In the genomic region with DNA sequence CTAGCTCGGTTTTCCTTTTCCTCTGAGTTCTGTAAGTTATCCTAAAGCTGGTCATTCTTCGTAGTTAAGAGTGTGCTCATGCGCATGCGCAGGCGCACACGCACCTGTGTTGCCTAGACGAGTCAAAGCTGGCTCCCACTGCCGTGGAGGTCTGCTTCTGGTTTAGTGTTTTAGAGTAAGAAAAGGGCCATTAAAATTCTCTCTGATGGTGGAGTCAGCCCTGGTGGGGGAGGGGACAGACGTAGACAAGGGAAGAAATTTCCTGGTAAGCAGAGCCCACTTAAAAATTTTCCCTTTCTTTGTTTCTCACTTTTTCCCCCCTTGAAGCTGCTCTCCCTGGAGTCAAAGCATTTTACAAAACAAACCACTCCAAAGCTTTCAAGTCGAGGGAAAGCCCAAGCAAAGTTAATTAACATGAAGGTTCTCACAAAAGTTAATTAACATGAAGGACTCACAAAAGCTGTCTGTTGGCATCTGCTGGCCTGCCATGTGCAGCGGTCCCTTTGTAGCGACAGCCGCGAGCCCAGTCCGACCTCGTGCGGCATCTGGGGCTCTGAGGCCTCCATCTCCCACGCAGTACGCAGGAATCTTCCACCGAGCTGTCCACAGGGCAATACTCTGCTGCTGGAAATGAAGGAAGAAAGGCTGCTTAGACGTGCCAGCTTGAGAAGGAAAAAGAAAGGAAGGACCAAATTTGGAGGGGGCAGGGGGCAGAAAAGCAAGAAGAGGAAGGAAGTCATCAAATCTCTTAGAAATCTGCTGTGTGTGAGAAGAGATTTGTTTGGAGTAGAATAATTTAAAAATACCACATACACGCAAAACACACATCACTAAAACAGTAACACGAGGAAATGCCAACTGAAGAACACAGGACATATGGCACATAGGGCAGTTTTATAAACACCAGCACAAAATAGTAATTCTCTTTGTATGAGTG, we compare ENCODE assay signal across 9 mouse cellular contexts. TPM values are rescaled to one million over a fixed set of nuclear protein-coding genes. Genes with fewer than 3 reads are reported as not detected.
DNase-seq lines count a peak whose midpoint lies in the region; ATAC-seq and TF ChIP-seq lines count a peak whose summit lies in the region.
"Had no signal": no experiment of that assay in that cellular context is flagged by ENCODE, and none has a peak within 500 bp of the region (broad histone marks: within the 10 kb centered on the region; RNA-seq: fewer than 3 reads in every experiment).

TSS of gene Fancc (minus strand) at position 633 of the 937 bp plus-strand sequence.

- no peak for TF ChIP-seq EP300 in heart, postnatal 0 days (IDR thresholded peaks at IDR 0.05; ENCODE audit: low read depth)
- TF ChIP-seq EP300 in ES-Bruce4 (IDR thresholded peaks at IDR 0.05; ENCODE audit: insufficient read depth, low read depth, low read length): no peak

- H3K4me3 ChIP-seq in heart, postnatal 0 days (ENCODE audit: low read depth, low read length): no peak within 1 kb of the TSS
- no peak within 1 kb of the TSS for H3K4me3 ChIP-seq in ES-Bruce4 (ENCODE audit: low read depth, low read length)
- H3K4me3 ChIP-seq in embryonic facial prominence, embryonic 14.5 days (ENCODE audit: low read depth, low read length): peak within 1 kb of the TSS; percentile 8; the same call in 1 of the 2 replicates
- H3K4me3 ChIP-seq in midbrain, embryonic 13.5 days (replicated peaks): no peak within 1 kb of the TSS
- H3K4me3 ChIP-seq: myocyte had no signal

- TF ChIP-seq CTCF in heart, postnatal 0 days (IDR thresholded peaks at IDR 0.05; ENCODE audit: low read depth): no peak
- TF ChIP-seq CTCF in ES-Bruce4 (IDR thresholded peaks at IDR 0.05; ENCODE audit: low read depth, low read length): no peak

- no peak for DNase-seq in heart, postnatal 0 days (ENCODE audit: low spot score)
- no peak for DNase-seq in heart, postnatal 10 days
- peak; percentile 60 for DNase-seq in embryonic facial prominence, embryonic 14.5 days (ENCODE audit: low spot score)
- peak; percentile 20 for DNase-seq in kidney, adult 11 months
- DNase-seq in urinary bladder, postnatal 14 days (ENCODE audit: low spot score): no peak
- no peak for DNase-seq in frontal cortex, postnatal 10 days (ENCODE audit: low spot score in 2 of 2)

- WGBS in heart, postnatal 0 days: 36% methylated on average over 23 of the region's 23 CpGs
- WGBS in embryonic facial prominence, embryonic 14.5 days: 18% methylated on average over 23 of the region's 23 CpGs
- WGBS in midbrain, embryonic 13.5 days: 17% methylated on average over 23 of the region's 23 CpGs

- H3K36me3 ChIP-seq in heart, postnatal 0 days (replicated peaks; ENCODE audit: control insufficient read depth, insufficient read depth, low read length): no peaks in the 10 kb centered on the region
- no peaks in the 10 kb centered on the region for H3K36me3 ChIP-seq in ES-Bruce4 (ENCODE audit: control insufficient read depth, insufficient read depth, low read length, poor library complexity, severe bottlenecking)
- H3K36me3 ChIP-seq in embryonic facial prominence, embryonic 14.5 days (ENCODE audit: control insufficient read depth, insufficient read depth, low read length): no peaks in the 10 kb centered on the region
- no peaks in the 10 kb centered on the region for H3K36me3 ChIP-seq in midbrain, embryonic 13.5 days

- H3K9me3 ChIP-seq in heart, postnatal 0 days (replicated peaks; ENCODE audit: control insufficient read depth, low read length): no peaks in the 10 kb centered on the region
- no peaks in the 10 kb centered on the region for H3K9me3 ChIP-seq in ES-Bruce4 (replicated peaks; ENCODE audit: control insufficient read depth, insufficient read depth, low read length, poor library complexity, severe bottlenecking)
- H3K9me3 ChIP-seq in embryonic facial prominence, embryonic 14.5 days (ENCODE audit: control insufficient read depth, low read length): no peaks in the 10 kb centered on the region
- H3K9me3 ChIP-seq in midbrain, embryonic 13.5 days: no peaks in the 10 kb centered on the region

- no peaks in the 10 kb centered on the region for H3K4me1 ChIP-seq in heart, postnatal 0 days (ENCODE audit: control insufficient read depth, insufficient read depth)
- H3K4me1 ChIP-seq in ES-Bruce4 (ENCODE audit: control insufficient read depth, insufficient read depth, low read length): peaks cover 1% of the 10 kb centered on the region
- peaks cover 11% of the 10 kb centered on the region for H3K4me1 ChIP-seq in embryonic facial prominence, embryonic 14.5 days (ENCODE audit: control insufficient read depth, insufficient read depth, low read length)
- H3K4me1 ChIP-seq in midbrain, embryonic 13.5 days (replicated peaks): peaks cover 12% of the 10 kb centered on the region

- H3K27ac ChIP-seq in heart, postnatal 0 days (ENCODE audit: low read depth): no peak within 1 kb of the TSS
- H3K27ac ChIP-seq in ES-Bruce4 (ENCODE audit: insufficient read depth, low read length): no peak within 1 kb of the TSS
- H3K27ac ChIP-seq in embryonic facial prominence, embryonic 14.5 days (replicated peaks; ENCODE audit: low read depth, low read length): no peak within 1 kb of the TSS
- H3K27ac ChIP-seq in midbrain, embryonic 13.5 days: peak within 1 kb of the TSS; percentile 35; the same call in 1 of the 2 replicates

- no peak for TF ChIP-seq POLR2A in ES-Bruce4 (IDR thresholded peaks at IDR 0.05; ENCODE audit: insufficient read depth, low read length)

- ATAC-seq in heart, postnatal 0 days (ENCODE audit: insufficient read depth, low read depth): no peak
- ATAC-seq in embryonic facial prominence, embryonic 14.5 days (ENCODE audit: low read depth): peak; percentile 70
- peak; percentile 90 for ATAC-seq in midbrain, embryonic 13.5 days

- no peaks in the 10 kb centered on the region for H3K27me3 ChIP-seq in heart, postnatal 0 days (ENCODE audit: control insufficient read depth, insufficient read depth, low read length)
- no peaks in the 10 kb centered on the region for H3K27me3 ChIP-seq in ES-Bruce4 (ENCODE audit: control insufficient read depth, insufficient read depth, low read length, poor library complexity, severe bottlenecking)
- no peaks in the 10 kb centered on the region; the same call in 1 of the 2 replicates for H3K27me3 ChIP-seq in embryonic facial prominence, embryonic 14.5 days (replicated peaks; ENCODE audit: control insufficient read depth, insufficient read depth, low read length)
- H3K27me3 ChIP-seq in midbrain, embryonic 13.5 days: no peaks in the 10 kb centered on the region

- no peak within 1 kb of the TSS for H3K9ac ChIP-seq in heart, postnatal 0 days (replicated peaks; ENCODE audit: low read depth, low read length)
- no peak within 1 kb of the TSS for H3K9ac ChIP-seq in ES-Bruce4 (ENCODE audit: low read depth, poor library complexity, severe bottlenecking)
- H3K9ac ChIP-seq in embryonic facial prominence, embryonic 14.5 days (ENCODE audit: low read depth, low read length): peak within 1 kb of the TSS; percentile 25; the same call in 1 of the 2 replicates
- H3K9ac ChIP-seq in midbrain, embryonic 13.5 days (replicated peaks): peak within 1 kb of the TSS; percentile 52; the same call in 1 of the 2 replicates

- intact Hi-C loops in heart, postnatal 10 days (cut with DNase I): no loop called here

- peak within 1 kb of the TSS; percentile 27; the same call in 1 of the 2 replicates for H3K4me2 ChIP-seq in heart, postnatal 0 days (ENCODE audit: low read depth, low read length)
- peak within 1 kb of the TSS; percentile 40 for H3K4me2 ChIP-seq in embryonic facial prominence, embryonic 14.5 days (ENCODE audit: low read depth, low read length)
- peak within 1 kb of the TSS; percentile 37 for H3K4me2 ChIP-seq in midbrain, embryonic 13.5 days (replicated peaks)

RNA-seq across cellular contexts. Expression of gene Fancc, which starts in this region (rescaled TPM):
- total RNA-seq in heart, postnatal 0 days (2014; rRNA removed; ENCODE audit: low replicate concordance): 20.8 and 39.5 TPM in 2 replicates
- polyA plus RNA-seq in heart, postnatal 0 days (2015; fragmentation: Nextera tagmentation; extraction: Ambion mirVana): 7.6 and 8.5 TPM in 2 replicates
- total RNA-seq in heart, postnatal 10 days (2021): 1 to 10 TPM; 7.4 to 9.6 TPM
- 13.3 and 16.2 TPM in 2 replicates for polyA plus RNA-seq in ES-Bruce4 (2011; ENCODE audit: insufficient read depth, insufficient read length, low read depth, missing spikeins)
- polyA plus RNA-seq in embryonic facial prominence, embryonic 14.5 days (2014; fragmentation: Nextera tagmentation; extraction: Ambion mirVana): 17.1 and 17.3 TPM in 2 replicates
- 17.6 and 19.7 TPM in 2 replicates for polyA plus RNA-seq in midbrain, embryonic 13.5 days (2015; fragmentation: Nextera tagmentation; extraction: Ambion mirVana)

Comparison
In these comparisons a context has a peak if more than half of its experiments do, and no peak if none do; other contexts are left out.
1. DNase-seq: peak in embryonic facial prominence, embryonic 14.5 days (single experiment) and kidney, adult 11 months (single experiment); none in heart, postnatal 0 days (single experiment), heart, postnatal 10 days (0 of 2), urinary bladder, postnatal 14 days (single experiment) and frontal cortex, postnatal 10 days (0 of 2).
2. H3K9ac ChIP-seq: peak in embryonic facial prominence, embryonic 14.5 days (single experiment) and midbrain, embryonic 13.5 days (single experiment); none in heart, postnatal 0 days (single experiment) and ES-Bruce4 (single experiment).
3. Peak in every context shown above with its lines, with median percentiles within 50 percentile points of each other: H3K4me2 ChIP-seq.